Mouse (Mus musculus) MEL-GATA-1-ER (cell line): ENCODE data around the gene Cyp19a1.

ENCODE experiments used
- DNase-seq: peaks from one replicate; pipeline ENCODE4 v3.0.0-alpha.2; 2012; ENCODE audit warnings: low read depth; ENCODE audit errors: extremely low read depth

The Cyp19a1 gene

DNA sequence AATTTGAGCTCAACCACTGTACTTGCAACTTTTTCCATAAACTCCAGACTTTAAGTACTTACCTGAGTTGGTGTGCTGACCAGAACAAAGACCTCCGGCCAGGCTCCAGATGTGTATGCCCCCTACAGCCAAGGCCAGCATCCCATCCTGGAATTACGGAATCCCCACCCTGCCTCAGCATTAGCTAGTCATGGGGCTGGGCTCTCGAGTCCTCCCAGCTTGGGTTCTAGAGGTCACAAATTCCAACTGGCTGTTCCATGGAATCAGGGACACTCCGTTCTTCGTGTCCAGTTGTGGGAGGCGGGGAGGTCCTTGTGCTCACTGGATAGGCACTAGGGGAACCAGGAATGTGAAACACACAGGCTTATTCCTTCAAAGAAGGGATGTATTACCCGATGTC is at the start of gene Cyp19a1:
TSS of gene Cyp19a1 (minus strand) at position 101 of the 400 bp plus-strand sequence.
- DNase-seq: no peak

DNA sequence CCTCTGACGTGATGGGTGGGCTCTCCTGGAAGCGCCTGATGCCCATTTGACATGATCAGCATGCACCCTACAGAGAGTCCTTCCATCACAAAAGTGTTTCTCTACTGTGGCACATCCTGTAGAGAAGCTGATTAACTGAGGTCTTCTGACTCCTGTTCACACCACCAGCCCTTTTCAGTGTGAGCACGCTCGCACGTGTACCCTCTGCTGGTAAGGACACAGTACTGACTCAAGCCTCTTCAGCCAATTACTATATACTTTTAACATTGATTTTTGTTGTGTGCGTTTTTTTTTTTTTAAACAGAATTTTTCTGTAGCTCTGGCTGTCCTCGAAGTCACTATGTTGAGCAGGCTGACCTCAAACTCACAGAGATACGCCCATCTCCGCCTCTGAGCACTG is 48.5 kb upstream of the Cyp19a1 start:
- DNase-seq: no peak

DNA sequence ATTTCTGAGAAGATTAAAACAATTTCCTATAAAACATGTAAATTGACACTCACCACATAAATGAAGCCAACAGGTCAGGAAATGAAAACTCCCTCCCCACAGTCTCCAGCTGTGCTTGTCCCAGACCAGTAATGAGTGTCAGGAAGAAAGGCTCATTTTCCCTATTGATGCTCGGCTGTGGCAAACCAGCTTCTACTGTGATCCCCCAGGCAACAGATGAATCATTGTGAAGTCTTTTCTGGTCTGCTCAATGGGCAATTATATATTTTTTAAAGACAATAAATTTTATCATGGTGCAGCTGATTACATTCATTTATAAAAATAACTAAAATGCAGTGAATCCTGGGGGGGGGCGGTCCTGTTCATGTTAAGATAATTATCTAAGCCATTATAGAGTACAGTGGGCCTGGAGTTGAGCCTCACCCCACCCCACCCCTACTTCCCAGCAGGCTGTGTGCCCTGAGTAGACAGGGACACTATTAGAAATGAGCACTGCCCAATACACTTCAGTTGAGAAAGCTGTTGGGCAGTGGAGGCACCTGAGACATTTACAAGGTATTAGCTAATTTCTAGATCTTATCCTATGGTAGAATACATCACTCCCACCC is 40.9 kb upstream of the Cyp19a1 start:
- DNase-seq: no peak

DNA sequence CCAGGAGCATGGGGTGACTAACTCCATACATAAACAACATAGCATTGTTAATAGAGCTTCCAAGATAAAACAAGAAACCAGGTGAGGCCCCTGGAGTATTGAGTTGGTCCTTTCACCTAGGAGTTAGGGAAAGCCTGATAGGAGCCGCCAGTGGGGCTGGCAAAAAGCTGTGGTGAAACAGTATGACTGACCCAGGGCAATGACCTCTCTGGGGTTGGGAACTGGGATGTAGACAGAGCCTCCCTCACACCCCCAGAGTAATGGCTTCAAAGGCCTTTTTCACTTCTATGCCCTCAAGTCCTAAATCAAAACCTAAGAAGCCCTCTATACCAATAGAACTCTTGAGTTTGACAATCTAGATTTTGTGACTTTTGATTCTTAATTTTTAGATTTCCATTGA is 40.3 kb upstream of the Cyp19a1 start:
- DNase-seq: no peak

DNA sequence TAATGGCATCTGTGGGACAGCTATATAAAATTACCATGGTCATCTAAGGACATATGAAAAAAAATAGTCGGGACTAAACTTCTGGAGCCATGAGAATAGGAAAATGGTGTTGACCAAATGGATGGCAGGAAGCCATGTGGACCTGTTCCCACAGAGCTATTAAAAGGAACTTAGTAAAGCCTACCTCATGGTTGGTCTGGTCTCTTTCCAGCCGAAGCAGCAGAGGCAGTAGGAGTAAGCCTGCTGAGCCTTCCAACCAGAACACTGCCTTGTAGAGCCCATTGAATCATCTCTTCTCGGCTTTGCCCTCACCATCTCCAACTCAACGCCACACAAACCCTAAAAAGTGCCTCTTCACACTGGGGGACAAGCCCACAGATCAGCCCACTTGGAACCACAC is 33.3 kb upstream of the Cyp19a1 start:
- no peak for DNase-seq

DNA sequence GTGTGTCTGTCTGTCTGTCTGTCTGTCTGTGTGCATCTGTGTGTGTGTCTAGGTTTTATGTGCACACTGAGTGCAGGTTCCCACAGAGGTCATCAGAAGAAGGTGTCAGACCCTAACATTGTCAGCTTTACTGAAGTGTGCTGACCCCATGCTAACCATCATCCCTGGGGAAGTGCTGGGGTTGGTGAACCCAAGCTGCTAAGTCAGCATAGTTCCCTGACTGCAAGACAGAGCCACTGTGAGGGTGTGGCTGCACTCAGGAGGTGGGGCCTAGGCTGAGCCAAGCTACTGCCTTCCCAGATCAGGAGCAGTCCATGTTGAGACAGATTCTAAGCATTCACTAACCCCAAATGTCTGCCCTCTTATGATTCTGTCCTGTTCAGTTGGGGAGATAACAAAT is 31.9 kb upstream of the Cyp19a1 start:
- DNase-seq: no peak

DNA sequence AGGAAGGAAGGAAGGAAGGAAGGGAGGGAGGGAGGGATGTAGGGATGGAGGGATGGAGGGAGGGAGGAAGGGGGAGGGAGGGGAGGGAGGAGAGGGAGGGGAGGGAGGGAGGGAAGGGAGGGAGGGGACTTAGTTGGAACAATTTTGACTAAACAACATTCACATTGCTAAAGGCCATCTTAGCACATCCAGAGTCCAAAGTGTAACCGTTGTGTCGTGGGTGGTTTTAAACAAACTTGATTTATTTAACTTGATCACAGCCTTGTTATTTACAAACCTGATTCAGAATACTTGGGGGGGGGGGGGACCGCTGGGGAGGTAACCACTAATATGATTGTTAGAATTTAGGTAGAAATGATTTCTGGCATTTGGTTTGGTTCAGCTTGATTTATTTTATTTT is 31.5 kb upstream of the Cyp19a1 start:
- DNase-seq: no peak

DNA sequence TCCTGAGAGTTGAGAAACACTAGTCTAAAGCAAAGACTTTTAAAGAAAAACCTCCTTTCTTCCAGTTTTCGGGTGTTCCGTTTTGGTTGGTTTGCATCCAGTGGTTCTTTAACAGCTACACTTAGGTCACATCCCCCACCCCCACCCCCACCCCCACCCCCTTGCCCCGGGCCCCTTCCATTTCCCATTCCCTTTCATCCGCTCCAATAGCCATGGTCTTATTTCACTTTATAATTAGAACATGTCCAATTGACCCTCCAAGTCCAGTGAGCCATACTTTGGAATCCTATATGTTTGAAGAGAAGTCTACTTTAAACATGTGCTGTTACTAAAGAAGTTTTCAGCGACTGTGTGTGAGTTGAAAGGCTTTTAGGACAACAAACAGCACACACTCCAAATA is 19.9 kb upstream of the Cyp19a1 start:
- no peak for DNase-seq

DNA sequence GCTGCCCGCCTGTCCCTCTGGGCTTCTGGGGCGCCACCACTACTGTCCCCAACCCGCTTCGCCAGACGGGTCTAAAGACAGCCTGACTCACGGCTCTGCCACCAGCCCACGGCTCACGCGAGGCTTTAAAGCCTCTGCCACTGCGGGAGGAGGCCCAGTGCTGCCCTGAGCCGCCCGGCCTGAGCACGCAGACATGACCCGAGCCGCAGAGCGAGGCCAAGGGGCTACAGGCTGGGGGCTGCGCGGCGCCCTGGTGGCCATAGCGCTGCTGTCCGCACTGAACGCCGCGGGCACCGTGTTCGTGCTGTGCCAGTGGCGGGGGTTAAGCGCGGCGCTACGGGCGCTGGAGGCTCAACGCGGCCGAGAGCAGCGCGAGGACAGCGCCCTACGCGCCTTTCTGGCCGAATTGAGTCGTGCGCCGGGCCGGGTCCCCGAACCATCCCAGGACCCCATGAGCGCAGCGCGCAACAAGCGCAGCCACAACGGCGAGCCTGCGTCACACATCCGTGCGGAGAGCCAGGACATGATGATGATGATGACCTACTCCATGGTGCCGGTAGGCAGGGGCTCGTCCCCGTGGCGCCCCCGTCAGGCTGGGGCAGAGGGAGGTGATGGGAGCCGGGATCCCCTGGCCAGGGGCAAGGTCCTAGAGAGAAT is 18.5 kb upstream of the Cyp19a1 start, which contains the start of gene Gldn:
TSS of gene Gldn (plus strand) at position 156 of the 657 bp plus-strand sequence.
- no peak for DNase-seq

DNA sequence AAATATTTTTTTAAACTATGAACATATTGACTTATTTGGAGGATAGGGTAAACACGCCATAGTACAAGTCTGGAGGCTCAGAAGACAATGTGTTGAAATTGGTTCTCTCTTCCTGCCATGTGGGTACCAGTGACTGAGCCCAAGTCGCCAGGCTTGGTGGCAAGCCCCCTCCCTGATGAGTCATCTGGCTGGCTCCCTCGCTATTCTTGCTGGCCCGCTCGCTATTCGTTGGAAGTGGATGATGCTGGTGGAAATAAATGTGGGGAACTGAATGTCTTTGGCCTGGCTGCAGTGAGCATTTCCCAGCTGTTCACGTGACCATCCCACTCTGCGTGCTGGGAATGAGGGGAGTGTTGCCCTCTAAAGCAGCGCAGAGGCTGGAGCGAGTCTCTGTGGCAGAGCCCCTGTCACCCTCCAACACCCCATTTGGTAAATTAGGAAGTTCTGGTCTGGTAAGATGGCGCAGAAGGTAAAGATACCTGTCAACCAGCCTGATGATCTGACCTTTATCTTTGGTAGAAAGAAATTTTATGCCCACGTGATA is 11.2 kb upstream of the Cyp19a1 start:
- no peak for DNase-seq

DNA sequence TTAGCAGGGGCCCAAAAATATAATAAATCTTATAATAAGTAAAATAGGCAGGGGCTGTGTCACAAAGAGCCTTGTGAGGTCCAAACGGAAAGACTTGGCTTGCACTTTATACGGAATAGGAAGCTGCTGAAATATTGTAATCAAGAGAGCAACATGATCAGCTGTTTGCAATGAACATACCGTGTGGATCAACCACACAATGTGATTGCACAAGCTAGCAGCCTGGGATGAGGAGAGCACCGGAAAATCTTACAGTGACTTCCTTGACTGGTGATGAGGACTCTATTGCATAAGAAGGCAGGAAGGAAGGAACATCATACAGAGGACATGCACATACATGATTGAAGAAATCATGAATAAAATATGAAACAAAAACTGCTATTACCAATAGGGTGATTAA is 7.4 kb upstream of the Cyp19a1 start:
- no peak for DNase-seq

DNA sequence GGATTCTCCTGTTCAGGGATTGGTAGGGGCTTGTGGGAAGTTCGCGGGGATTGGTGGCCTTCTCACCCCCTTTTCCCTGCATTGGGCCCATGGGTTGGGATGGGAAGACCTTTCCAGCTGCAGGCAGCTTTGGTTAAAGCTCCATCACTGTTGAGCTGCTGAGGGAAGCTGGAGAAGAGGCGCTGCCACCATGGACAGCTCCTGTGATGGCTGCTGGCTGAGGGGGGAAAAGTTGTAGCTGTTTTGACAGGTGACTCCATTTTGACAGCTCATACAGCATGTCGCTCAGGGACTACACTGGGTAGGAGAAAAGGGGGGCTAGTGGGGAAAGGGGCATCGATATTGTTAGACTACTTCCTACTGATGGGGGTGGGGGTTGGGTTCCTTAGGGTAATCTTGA is 3.0 kb upstream of the Cyp19a1 start:
- no peak for DNase-seq

DNA sequence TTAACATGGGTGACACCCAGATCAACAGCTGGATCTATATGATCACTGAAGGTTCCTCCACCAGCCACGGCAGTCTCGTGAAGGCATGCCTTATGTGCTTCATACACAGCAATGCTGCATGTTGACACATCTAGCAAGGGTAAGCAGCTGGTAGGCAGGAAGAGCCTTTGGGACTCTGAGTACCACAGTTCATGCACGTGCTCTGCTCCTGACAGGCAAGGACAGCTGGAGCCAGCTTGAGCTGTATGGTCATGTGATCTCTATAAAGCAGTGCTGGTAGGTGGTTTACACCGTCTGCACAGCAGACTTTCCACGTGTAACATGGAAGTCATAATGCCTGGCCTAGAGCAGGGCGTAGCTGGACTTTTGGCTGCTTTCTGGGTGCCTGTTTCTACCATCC is 2.1 kb upstream of the Cyp19a1 start:
- DNase-seq: no peak

DNA sequence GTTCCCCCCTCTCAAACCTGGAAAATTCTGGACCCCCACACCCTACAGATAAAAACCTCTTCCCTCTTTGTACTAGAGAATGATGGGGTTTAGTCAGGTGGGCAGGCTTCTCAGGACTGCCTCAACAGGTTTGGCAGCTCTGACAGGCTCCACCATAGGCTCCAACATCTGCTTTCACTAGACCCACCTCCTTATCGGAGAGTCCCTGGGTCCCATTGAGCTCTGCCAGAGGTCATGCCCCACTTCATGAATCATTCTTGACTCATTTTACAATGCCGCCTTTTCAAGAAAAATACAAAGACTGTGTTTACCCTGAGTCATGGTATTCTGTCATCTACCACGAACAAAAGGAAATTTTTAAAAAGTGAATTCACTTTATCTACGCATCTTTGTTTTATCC is 3.2 kb downstream of the Cyp19a1 start:
- DNase-seq: no peak

DNA sequence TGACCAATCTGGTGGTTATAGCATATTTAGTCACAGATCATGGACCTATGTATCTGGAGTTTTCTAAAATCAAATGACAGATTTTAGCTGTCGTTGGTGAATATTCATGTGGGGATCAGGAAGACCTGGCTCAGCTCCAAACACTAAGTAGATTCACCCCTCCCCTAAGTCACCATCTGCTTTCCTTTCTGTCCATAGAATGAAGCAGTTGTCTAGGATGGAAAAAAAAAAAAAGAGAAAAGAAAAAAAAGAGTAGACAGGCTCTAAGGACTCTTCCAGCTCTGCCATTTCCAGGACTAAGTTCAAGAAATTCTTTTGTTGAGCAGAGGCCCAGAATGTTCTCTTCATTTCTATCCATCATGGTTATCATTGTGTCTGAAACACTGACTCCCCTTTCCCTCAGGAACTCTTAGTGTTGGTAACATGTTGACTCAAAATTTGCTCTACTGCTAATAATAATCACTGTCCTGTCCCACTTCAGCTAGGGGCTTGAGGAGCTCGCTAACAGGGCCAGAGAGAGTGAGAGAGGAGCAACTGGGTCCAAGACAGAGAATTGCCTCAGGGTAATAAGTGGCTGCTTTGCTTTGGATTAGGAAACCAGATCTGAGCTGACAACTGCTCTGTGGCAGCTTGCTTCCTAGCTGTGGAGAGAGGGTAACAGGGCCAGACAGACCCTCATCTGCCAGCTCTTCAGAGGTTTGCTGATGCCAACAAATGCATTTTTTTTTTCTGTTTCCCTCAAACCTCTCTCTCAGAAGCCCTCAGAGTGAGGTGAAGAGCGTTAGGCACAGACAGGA is 22.8 kb downstream of the Cyp19a1 start:
- no peak for DNase-seq

DNA sequence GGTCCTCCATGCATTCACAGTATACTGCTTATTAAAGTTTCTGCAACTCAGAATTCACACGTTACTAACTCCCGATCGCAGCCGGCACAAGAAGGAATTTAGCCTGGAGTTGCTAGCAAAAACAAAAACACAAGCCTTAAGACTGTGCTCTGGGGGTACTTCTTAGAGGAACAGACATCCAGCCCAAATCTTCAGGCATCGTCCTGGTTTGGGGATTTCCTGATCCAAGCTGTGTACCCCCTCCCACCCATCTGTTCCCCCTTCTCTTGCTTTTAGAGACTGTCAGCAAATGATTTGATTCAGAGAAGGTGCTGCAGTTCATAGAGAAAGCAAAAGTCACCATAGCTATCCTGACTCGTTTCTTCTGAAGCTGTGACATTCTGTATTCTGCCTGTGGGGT is 40.3 kb downstream of the Cyp19a1 start:
- DNase-seq: no peak

DNA sequence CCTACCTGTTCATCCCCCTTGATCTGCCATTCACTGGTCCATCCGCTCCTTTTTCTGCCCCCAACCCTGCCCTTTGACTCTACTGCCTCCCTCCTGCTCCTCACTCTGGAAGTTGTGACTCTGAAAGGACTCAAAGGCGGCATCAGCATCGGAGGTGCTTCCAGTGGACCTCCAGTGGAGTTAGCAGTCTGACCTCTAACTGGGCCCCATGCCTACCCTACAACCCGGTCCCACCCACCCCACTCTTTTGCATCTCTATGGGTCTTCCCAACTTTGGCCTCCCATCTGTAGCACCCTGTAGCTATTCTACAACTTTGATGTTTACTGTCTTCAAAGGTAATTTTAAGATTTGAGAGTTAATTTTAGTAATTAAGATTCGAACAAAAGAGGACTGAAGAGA is 51.4 kb downstream of the Cyp19a1 start:
- no peak for DNase-seq

DNA sequence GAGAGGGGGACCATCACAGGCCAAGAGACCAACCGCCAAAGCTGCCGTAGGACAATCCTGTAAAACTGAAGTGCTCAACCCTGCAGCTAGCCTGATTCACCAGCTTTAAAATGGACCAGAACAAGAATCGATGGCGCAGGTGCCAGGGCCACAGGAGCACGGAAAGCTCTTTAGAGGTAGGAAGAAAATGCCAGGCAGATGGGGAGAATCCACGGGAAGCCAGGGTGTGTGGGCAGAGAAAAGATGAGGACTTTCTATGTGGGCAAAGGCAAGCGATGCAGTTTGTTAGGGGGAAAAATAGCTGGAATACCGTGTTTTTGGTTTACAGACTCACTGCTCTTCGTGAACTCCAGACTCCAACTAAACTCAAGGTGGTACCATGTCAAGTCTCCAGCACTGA is 53.0 kb downstream of the Cyp19a1 start:
- DNase-seq: no peak

DNA sequence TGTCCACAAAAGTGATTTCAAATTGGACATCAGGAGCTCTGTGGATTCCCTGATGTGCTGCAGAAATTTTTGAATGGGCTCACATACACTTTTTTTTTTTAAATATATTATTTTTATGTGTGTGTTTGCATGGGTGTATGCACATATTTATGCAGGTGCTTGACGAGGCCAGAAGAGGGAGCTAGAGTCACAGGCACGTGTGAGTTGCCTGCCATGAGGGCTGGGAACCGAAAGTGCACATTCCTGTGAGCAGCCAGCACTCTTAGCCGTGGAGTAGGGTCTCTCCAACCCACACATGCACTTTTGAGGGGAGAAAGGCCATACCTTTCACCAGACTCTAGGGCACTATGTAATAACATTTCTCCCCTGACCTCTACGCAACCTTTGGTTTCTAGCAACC is 73.1 kb downstream of the Cyp19a1 start:
- no peak for DNase-seq

DNA sequence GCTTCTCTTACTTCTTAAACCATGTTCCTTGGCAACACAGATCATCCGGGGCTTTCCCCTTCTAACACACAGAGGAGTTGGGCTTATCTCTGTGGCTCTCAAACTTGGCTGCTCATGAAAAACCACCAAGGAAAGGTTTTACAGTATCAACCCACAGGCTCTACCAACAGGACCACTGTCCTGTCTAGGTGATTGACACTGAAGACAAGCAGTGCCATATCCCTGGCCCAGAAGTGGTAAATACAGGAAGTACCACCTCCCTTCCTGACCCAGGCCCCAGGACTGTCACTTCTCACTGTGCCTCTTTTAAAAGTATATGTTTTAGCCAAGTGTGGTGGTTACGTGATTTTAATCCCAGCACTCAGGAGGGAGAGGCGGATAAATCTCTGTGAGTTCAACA is 76.5 kb downstream of the Cyp19a1 start:
- no peak for DNase-seq

DNA sequence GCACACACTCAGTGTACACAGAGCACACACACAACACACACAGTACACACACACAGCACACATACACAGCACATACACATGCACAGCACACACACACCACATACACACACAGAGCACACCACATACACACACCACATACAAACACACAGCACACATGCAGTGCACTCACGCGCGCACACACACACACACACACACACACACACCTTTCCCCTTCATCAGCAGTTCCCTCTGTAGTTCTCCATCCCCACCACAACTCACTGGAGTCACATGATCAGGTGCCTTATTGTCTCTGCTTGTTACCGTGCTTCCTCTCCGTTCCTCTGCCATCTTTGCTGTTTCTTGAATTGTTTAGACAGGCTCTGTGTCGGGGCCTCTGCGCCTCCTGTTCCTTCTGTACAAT is 85.4 kb downstream of the Cyp19a1 start:
- DNase-seq: no peak

DNA sequence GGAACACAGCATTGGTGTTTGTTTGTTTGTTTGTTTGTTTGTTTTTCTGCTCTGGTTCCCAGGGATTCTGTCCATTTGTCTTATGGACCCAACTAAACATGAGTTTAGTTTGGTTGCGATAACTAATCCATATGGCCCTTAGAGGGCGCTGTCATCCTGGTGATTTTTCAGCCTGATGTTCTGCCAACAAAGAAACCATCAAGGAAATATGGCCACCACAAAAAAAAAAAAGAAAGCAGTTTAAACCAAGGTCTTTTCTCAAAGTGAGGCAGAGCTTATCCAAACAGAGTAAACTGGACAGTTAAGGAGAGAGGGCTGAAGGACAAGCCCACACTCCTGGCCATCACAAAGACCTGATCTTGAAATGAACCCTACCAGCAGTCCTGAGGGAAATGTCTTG is 86.6 kb downstream of the Cyp19a1 start:
- peak; percentile 12 for DNase-seq
